Mouse (Mus musculus): ENCODE results near the gene Wnt9a. TPM values are rescaled to one million over a fixed set of nuclear protein-coding genes. Genes with fewer than 3 reads are reported as not detected.

Wnt9a gene
- polyA plus RNA-seq, 1 experiment: 6.8 TPM

DNA sequence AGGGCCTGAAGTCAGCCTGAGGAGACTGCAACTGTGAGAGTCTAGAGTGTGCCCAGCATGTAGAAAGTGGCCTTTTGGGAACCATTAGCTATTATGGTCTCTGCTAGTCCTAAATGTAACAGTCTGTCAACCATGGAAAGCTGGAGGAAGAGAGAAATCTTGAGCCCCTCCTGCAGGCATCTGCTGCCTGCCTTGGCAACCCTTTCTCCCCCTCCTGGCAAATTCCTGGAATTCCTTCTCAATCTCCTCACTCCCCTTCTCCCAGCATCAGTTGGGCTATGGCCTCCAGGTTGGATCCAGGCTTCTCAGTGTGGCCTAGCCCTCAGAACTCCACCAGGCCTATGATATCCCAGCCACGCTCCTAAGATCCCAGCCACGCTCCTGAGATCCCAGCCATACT, 43.6 kb downstream of the Wnt9a start:
- TF ChIP-seq CTCF (IDR thresholded peaks at IDR 0.05; ENCODE audit: low read depth, low read length): no peak
- no peak for TF ChIP-seq EP300 (IDR thresholded peaks at IDR 0.05; ENCODE audit: insufficient read depth, low read depth, low read length)
- TF ChIP-seq POLR2A (IDR thresholded peaks at IDR 0.05; ENCODE audit: insufficient read depth, low read length): no peak
- no peaks in the 10 kb centered on the region for H3K27me3 ChIP-seq (ENCODE audit: control insufficient read depth, insufficient read depth, low read length, poor library complexity, severe bottlenecking)
- peaks cover 1% of the 10 kb centered on the region for H3K4me1 ChIP-seq (ENCODE audit: control insufficient read depth, insufficient read depth, low read length)
- H3K9me3 ChIP-seq (replicated peaks; ENCODE audit: control insufficient read depth, insufficient read depth, low read length, poor library complexity, severe bottlenecking): no peaks in the 10 kb centered on the region
- no peaks in the 10 kb centered on the region for H3K36me3 ChIP-seq (ENCODE audit: control insufficient read depth, insufficient read depth, low read length, poor library complexity, severe bottlenecking)
- H3K4me3 ChIP-seq (ENCODE audit: low read depth, low read length): no peak overlapping the region
- no peak overlapping the region for H3K9ac ChIP-seq (ENCODE audit: low read depth, poor library complexity, severe bottlenecking)
- H3K27ac ChIP-seq (ENCODE audit: insufficient read depth, low read length): no peak overlapping the region

DNA sequence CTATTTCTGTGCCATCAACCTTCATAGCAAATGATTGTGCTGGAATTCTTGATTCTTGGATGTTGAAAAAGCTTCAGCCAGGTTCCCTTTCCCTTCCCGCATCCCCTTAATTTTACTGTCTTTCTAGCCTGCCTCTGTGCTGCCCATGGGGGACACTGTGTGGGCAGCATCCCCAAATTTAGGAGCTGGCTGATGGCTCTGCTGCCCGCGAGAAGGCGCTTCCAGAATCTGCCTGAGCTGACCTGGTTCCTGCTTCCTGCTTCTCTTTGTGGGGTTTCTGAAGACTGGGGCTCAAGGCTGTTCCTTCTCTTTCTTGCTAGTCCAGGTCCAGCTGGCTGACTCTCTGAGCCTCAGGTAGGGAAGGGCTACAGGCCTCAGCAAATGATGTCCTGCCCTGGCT, 48.1 kb downstream of the Wnt9a start:
- H3K9me3 ChIP-seq (replicated peaks; ENCODE audit: control insufficient read depth, insufficient read depth, low read length, poor library complexity, severe bottlenecking): no peaks in the 10 kb centered on the region
- no peak overlapping the region for H3K4me3 ChIP-seq (ENCODE audit: low read depth, low read length)
- no peaks in the 10 kb centered on the region for H3K36me3 ChIP-seq (ENCODE audit: control insufficient read depth, insufficient read depth, low read length, poor library complexity, severe bottlenecking)
- no peak for TF ChIP-seq EP300 (IDR thresholded peaks at IDR 0.05; ENCODE audit: insufficient read depth, low read depth, low read length)
- no peaks in the 10 kb centered on the region for H3K27me3 ChIP-seq (ENCODE audit: control insufficient read depth, insufficient read depth, low read length, poor library complexity, severe bottlenecking)
- no peak overlapping the region for H3K27ac ChIP-seq (ENCODE audit: insufficient read depth, low read length)
- H3K9ac ChIP-seq (ENCODE audit: low read depth, poor library complexity, severe bottlenecking): no peak overlapping the region
- peaks cover 1% of the 10 kb centered on the region for H3K4me1 ChIP-seq (ENCODE audit: control insufficient read depth, insufficient read depth, low read length)

DNA sequence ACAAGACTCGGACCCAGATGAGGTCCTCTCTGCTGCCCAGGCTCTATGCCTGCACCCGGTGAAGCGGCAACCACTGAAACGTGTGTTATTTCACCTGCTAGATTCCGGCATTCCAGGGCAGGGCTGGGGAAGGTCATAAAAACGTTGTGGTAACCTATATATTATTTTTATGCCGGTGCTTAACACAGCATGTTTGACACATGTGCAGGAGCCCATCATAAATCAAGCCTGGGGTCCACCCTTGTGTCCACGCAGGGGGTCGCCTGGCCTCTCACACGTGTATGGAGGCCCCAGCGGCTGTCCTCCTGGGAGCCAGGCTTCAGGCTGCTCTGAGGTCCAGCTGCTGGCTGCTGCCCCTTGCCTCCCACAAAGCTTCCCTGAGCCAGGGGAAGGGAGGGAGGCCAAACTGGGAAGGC, 50.2 kb downstream of the Wnt9a start:
- H3K9me3 ChIP-seq (replicated peaks; ENCODE audit: control insufficient read depth, insufficient read depth, low read length, poor library complexity, severe bottlenecking): no peaks in the 10 kb centered on the region
- no peak overlapping the region for H3K9ac ChIP-seq (ENCODE audit: low read depth, poor library complexity, severe bottlenecking)
- no peak overlapping the region for H3K4me3 ChIP-seq (ENCODE audit: low read depth, low read length)
- no peaks in the 10 kb centered on the region for H3K36me3 ChIP-seq (ENCODE audit: control insufficient read depth, insufficient read depth, low read length, poor library complexity, severe bottlenecking)
- peaks cover 1% of the 10 kb centered on the region for H3K4me1 ChIP-seq (ENCODE audit: control insufficient read depth, insufficient read depth, low read length)
- H3K27ac ChIP-seq (ENCODE audit: insufficient read depth, low read length): no peak overlapping the region
- no peaks in the 10 kb centered on the region for H3K27me3 ChIP-seq (ENCODE audit: control insufficient read depth, insufficient read depth, low read length, poor library complexity, severe bottlenecking)
- TF ChIP-seq CTCF (IDR thresholded peaks at IDR 0.05; ENCODE audit: low read depth, low read length): no peak
- TF ChIP-seq POLR2A (IDR thresholded peaks at IDR 0.05; ENCODE audit: insufficient read depth, low read length): no peak

DNA sequence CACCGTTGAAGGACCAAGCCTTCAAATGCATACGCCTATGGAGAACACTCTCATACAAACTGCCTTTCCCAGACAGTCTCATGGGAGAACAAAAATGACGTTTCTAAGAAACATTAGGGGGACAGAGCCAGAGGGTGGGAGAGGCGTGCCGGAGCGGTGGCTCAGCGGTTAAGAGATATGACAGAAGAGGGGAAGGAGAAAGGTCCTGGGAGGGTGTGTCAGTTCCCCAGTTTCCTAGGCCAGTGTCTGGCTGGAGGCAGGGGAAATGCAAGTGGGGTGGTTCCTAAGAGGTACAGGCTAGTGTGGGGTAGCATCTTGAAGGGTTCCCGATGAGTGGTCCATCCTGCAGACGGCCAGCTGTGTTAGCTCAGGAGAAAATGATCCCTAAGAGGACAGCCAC, 54.6 kb downstream of the Wnt9a start:
- Histone ChIP-seq H3K9me3 (replicated peaks; ENCODE audit: control insufficient read depth, insufficient read depth, low read length, poor library complexity, severe bottlenecking) (no peaks in the 10 kb centered on the region), H3K27me3 (ENCODE audit: control insufficient read depth, insufficient read depth, low read length, poor library complexity, severe bottlenecking) (no peaks in the 10 kb centered on the region), H3K4me3 (ENCODE audit: low read depth, low read length) (no peak overlapping the region), H3K4me1 (ENCODE audit: control insufficient read depth, insufficient read depth, low read length) (no peaks in the 10 kb centered on the region), H3K27ac (ENCODE audit: insufficient read depth, low read length) (no peak overlapping the region), H3K9ac (ENCODE audit: low read depth, poor library complexity, severe bottlenecking) (no peak overlapping the region), H3K36me3 (ENCODE audit: control insufficient read depth, insufficient read depth, low read length, poor library complexity, severe bottlenecking) (no peaks in the 10 kb centered on the region)
- no peak for TF ChIP-seq POLR2A (IDR thresholded peaks at IDR 0.05; ENCODE audit: insufficient read depth, low read length)
- TF ChIP-seq EP300 (IDR thresholded peaks at IDR 0.05; ENCODE audit: insufficient read depth, low read depth, low read length): no peak
- no peak for TF ChIP-seq CTCF (IDR thresholded peaks at IDR 0.05; ENCODE audit: low read depth, low read length)

DNA sequence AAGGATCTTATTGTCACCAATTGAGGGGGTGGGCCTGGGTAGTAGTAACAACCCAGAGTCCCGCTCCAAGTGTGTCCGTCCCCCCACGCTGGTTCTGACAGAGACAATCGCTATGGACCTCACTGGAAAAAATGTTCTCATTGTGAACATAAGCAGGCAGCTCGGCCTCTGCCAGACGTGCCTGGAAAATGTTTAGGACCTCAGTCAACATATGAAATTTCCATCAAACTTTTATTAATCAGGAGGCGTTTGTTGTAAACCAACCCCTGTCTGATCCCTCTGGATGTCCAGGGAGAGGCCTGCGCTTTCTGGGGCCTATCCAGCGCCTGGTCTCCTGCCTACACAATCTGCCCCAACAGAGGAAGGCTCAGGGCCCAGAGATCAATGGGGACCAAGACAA, 57.3 kb downstream of the Wnt9a start:
- no peak overlapping the region for H3K4me3 ChIP-seq (ENCODE audit: low read depth, low read length)
- no peaks in the 10 kb centered on the region for H3K4me1 ChIP-seq (ENCODE audit: control insufficient read depth, insufficient read depth, low read length)
- H3K27ac ChIP-seq (ENCODE audit: insufficient read depth, low read length): no peak overlapping the region
- H3K9ac ChIP-seq (ENCODE audit: low read depth, poor library complexity, severe bottlenecking): no peak overlapping the region
- TF ChIP-seq EP300 (IDR thresholded peaks at IDR 0.05; ENCODE audit: insufficient read depth, low read depth, low read length): no peak
- TF ChIP-seq POLR2A (IDR thresholded peaks at IDR 0.05; ENCODE audit: insufficient read depth, low read length): no peak
- TF ChIP-seq CTCF (IDR thresholded peaks at IDR 0.05; ENCODE audit: low read depth, low read length): no peak
- H3K9me3 ChIP-seq (replicated peaks; ENCODE audit: control insufficient read depth, insufficient read depth, low read length, poor library complexity, severe bottlenecking): no peaks in the 10 kb centered on the region
- no peaks in the 10 kb centered on the region for H3K27me3 ChIP-seq (ENCODE audit: control insufficient read depth, insufficient read depth, low read length, poor library complexity, severe bottlenecking)
- H3K36me3 ChIP-seq (ENCODE audit: control insufficient read depth, insufficient read depth, low read length, poor library complexity, severe bottlenecking): no peaks in the 10 kb centered on the region

DNA sequence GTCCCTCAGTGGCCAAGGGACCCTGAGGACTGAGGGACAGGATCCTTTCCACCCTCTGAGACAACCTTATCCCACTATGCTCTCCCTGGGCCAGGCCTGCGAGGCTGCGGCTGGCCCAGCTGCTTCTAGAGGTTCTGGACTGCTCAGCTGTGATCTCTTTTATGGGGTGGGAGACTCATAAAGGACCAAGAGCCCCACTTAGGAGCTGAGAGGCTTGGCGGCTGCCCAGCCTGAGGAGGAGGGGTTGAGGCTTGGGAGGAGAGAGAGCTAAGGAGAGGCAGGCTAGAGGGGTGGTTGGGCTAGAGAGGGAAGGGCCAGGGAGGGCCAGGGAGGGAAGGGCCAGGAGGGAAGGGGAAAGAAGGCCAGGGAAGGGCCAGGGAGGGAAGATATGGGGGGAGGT, 57.7 kb downstream of the Wnt9a start:
- Histone ChIP-seq H3K36me3 (ENCODE audit: control insufficient read depth, insufficient read depth, low read length, poor library complexity, severe bottlenecking) (no peaks in the 10 kb centered on the region), H3K4me3 (ENCODE audit: low read depth, low read length) (no peak overlapping the region), H3K27ac (ENCODE audit: insufficient read depth, low read length) (no peak overlapping the region), H3K4me1 (ENCODE audit: control insufficient read depth, insufficient read depth, low read length) (no peaks in the 10 kb centered on the region), H3K27me3 (ENCODE audit: control insufficient read depth, insufficient read depth, low read length, poor library complexity, severe bottlenecking) (no peaks in the 10 kb centered on the region), H3K9ac (ENCODE audit: low read depth, poor library complexity, severe bottlenecking) (no peak overlapping the region), H3K9me3 (replicated peaks; ENCODE audit: control insufficient read depth, insufficient read depth, low read length, poor library complexity, severe bottlenecking) (no peaks in the 10 kb centered on the region)
- TF ChIP-seq POLR2A (IDR thresholded peaks at IDR 0.05; ENCODE audit: insufficient read depth, low read length) (no peak), EP300 (IDR thresholded peaks at IDR 0.05; ENCODE audit: insufficient read depth, low read depth, low read length) (no peak), CTCF (IDR thresholded peaks at IDR 0.05; ENCODE audit: low read depth, low read length) (no peak)
